Mouse (Mus musculus) heart, adult 18-20 months (tissue): ENCODE results near the gene Sumf1. TPM values are rescaled to one million over a fixed set of nuclear protein-coding genes. Genes with fewer than 3 reads are reported as not detected.

Source experiments
- DNase-seq, 2 experiments: peaks; one replicate each; pipeline ENCODE4 v3.0.0; 2021 to 2022; ENCODE audit warnings: mixed read lengths in 1 of 2
- long read RNA-seq, 2 experiments: library from polyadenylated mRNA; stranded (forward); transcript quantifications; one replicate each; pipeline ENCODE4 v2.0.0; 2021
- total RNA-seq, 2 experiments: library from RNA; stranded (reverse); gene quantifications; 2 replicates each; pipeline ENCODE4 v1.2.3; 2021

Gene Sumf1
- total RNA-seq, result 10 to 100 TPM; 13.6 to 14.5 TPM
- long read RNA-seq, experiment 1, transcript Sumf1-201 (9 exons, 2,593 nt), result major isoform, 15 of 39 reads
- long read RNA-seq, experiment 1, partial matches to known transcripts, result 2 of 39 reads
- long read RNA-seq, experiment 1, other reads (novel, unspliced or antisense), result 22 of 39 reads
- long read RNA-seq, experiment 2, partial matches to known transcripts, result 1 of 18 reads
- long read RNA-seq, experiment 2, other reads (novel, unspliced or antisense), result 13 of 18 reads

DNA sequence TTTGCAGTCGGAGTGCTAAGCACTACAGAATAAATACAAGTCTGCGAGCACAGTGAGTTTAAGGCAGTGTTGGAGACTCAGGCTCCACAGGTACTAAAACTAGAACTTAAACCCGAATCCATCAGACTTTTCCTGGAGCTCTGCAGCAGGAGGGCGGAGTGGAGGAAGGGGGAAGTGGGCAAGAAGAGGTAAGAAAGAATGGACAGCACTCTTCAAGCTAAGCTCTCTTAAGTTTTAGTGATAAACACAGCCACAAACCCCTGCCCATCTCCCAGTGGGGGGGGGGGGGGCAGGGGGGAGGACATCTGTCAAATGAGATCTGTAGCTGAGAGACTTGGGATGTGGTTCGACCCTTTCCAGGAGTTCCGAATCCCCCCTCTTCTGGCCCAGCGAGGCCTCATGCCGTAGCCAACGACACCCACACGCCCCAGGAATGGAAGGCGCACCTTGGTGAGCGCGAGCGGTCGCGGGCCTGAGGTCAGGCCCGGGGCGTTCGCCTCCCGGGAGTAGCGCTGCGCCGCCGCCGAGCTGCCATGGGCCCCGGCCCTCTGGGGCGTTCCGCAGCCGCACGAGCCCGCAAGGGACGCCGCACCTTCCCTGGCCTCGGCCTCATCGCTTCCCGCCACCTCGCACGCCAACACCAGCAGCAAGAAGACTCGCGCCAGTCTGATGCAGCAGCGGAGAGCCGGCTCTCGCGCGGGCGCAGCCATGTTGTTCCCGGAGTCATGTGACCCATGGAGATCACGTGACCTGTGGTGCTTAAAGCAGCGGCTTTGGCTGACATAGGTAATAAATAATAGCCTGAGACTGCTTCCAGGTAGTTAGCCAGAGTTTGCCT, at the start of gene Sumf1:
Gene Sumf1, minus strand, starts transcription at position 736 of the 838 bp plus-strand sequence.
- peak; percentile 92 to 95 for DNase-seq

DNA sequence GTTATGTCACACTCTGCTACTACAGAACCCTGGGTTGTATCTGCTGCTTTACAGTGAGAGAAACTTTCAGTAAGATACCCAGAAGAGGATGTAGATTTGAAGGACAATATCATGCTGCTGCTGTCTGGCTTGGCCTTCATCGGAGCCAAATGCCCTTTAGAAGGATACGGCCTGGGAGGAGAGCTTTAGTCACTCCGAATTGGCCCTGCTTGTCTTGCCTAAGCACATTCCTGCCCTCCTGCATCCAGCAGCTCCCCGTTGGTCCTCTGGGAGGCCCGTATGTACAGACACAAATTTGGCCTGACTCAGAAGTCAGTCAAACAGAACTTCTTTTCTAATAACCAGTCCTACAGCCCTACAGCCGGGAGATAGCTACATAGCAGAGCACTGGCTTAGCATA, 49.2 kb upstream of the Sumf1 start:
- DNase-seq, result no peak

DNA sequence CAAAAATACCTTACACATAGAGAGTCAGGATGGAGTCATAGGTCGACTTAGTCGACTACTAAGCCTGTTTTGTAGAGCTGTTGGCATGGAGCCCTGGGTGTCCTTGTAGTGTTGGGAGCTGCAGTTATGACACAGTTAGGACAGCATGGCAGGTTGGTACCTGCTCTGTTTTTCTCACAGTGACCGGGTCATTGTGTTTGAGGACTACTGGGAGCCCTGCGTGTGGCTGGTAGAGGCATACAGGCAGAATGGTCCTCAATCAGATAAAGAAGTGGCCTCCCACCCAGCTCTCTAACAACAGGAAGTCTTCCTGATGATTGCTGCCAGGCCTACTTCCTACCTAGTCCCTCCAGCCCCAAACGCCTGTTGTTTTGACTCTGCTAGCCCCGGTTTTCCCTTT, 47.7 kb upstream of the Sumf1 start:
- peak; percentile 67 to 69 for DNase-seq

DNA sequence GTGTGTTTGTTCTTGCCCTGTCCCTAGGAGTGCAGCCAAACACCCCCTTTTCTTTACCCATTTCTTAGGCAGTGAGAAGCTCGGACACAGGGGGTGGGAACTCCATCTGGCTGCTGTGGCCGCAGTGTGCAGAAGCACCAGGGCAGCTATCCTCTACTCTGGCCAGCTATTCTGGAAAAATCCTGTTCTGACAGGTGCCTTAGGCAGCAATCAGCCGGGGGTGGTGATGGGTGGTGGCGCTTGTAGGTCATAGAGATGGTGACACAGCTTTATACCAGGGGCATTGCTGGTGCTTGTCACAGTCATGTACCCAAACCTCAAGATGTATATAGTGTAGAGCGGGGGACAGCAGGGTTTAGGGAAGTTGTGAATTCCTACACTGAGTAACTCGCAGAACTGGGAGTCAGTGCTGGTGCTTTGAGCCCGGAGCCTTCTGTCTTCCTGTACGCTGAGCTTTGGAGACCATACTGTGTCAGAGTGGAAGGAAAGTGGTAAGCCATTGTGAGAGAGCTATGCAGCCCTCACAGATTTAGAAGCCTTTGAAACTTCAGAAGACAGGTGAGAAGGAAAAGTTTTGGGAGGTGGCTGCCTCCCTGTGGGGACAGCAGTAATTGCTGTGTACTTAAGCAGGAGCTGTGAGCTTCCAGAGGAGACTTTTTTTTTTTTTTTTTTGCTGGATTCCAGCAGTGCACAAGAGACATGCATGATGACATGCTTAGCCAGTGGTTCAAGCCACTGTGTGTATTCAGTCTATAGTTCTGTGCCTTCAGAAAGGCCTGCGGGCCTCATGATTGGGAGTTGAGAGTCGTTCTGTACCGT, 46.7 kb upstream of the Sumf1 start:
- DNase-seq, result no peak

DNA sequence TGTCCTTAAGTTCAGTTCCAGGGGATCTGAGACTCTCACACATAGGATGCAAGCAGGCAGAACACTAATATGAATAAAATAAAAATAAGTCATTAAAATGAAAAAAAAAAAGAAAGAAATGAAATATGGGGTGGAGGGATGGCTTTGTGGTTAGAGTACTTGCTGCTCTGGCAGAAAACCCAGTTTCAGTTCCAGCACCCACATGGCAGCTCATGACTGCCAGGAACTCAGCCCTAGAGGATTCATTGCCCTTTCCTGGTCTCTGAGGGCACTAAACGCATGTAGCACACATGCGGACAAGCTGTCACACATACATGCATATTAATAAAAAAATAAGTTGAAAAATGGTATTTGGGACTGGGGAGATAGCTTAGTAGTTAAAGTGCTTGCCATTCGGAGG, 45.2 kb upstream of the Sumf1 start:
- no peak for DNase-seq

DNA sequence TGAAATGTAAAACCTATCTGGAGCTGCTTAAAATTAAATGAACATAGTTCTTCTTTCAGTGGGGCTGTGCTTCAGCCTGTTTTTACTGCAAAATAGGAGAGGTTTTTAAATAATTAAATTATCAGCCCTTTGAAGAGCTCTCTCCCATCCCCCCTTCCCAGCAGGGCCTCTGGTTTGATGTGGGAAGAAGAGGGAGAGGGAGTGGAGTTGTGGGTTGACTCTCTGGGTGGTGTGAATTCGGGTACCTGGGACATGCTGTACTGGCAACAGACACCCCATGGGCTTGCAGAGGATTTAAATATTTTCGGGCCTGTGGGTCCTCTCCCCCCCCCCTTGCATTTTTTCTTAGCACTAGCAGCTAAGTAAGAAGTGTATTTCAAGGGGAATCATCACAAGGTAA, 43.2 kb upstream of the Sumf1 start:
- DNase-seq, result no peak

DNA sequence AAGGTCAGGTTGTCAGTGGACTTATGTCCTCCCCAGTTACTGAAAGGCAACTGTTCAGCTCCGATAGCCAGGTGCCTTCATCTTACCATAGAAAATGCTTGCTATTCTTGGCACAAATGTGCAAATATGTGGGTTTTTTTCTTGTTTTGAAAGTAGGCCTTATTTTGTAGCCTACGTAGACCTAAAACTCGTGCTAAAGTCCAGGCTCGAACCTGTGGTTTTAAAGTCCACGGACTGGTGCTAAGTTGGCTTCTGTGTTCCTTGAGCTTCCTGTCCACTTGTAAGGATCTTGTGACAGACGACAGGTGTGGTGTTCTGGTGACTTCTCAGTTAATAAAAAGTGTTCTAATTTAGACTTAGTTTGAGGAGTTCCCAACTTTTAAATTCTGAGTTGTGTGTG, 42.7 kb upstream of the Sumf1 start:
- no peak for DNase-seq

DNA sequence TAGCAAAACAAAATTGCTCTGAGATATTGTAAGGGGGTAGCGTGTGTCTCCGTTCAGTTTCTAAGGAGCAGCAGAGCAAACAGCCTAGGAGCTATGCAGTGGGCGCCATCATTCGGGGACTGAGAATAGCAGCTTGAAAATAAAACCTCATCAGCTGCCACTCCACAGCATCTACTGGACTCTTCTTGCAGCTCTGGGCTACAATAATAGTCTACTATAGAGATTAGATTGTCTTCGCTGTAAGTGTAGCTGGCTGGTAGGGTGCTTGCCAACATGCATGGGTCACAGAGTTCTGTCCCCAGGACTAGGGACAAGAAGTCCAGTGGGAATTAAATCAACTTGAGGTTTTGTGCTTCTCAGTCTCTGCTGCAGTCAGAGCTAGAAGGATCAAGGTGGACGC, 42.1 kb upstream of the Sumf1 start:
- DNase-seq, result no peak

DNA sequence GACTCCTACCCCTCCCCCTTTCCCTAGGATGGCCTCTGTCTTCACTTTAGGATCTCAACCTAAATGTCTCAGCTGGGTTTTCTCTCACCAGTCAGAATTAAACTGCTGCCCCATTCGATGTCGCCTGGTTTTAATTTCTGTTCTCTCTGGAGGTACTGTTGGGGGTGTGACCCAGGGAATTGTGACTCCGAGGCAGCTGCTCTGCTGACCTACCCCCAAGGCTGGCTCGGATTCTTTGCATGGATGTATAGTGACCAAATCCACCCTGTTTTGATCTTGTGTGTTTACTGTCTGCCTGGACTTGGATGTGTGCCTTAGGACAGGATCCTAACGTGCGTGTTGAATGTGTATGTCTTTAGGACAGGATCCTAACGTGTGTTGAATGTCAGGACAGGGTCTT, 40.8 kb upstream of the Sumf1 start:
- no peak for DNase-seq

DNA sequence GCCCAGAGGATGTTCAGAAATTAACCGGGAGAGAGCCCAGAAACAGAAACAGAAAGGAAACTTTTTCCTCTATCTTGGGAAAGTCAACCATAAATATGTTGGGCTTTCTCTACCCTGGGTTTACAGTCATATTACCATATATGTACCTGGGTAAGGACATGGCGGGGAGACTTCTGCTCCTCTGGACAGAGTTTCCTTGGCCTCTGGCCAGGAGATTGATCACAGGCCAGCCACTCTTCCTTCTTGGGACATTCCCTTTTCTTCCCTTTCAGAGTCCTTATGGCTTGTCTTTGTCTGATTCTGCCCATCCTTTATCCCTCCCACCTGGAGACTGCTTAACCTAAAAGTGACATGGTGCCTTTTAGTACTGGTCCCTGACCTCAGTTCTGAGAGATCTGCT, 39.6 kb upstream of the Sumf1 start:
- DNase-seq, result no peak

DNA sequence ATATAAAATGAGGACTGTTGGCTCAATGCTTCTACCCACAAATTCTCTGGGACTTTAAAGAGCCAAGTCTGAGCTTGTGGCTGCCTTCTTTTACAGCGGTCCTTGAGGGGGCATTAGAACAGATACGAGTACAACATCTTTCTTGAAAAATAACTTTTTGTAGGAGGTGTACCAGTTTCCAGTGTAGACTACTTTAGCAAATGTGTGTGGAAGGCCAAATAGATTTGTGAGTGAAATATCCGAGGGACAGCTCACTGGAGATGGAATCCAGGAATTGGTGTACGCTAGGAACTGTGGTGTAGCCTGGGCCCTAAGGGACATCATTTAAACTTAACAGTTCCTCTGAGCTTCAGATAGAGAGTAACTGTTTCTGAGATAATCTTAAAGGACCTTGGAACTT, 39.0 kb upstream of the Sumf1 start:
- DNase-seq, result no peak

DNA sequence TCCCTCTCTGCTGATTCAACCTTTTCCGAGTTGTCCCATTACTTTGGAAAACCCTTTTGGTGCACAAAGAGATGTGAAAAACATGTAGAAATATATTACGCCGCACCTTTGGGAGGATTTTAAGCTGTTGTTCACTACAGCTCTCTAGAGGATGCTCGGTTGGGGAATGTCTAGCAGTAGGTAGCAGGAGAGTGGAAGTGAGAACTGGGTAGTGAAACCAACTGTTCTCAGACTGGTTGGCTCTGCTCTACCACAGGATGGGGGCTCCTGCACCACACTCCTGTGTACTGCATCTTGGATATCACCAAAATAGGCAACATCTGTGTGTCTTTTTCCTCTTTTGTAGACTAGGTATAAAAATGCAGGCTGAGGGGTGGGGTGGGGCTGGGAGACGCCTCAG, 37.5 kb upstream of the Sumf1 start:
- DNase-seq, result peak in 1 of 2 experiments; percentile 4

DNA sequence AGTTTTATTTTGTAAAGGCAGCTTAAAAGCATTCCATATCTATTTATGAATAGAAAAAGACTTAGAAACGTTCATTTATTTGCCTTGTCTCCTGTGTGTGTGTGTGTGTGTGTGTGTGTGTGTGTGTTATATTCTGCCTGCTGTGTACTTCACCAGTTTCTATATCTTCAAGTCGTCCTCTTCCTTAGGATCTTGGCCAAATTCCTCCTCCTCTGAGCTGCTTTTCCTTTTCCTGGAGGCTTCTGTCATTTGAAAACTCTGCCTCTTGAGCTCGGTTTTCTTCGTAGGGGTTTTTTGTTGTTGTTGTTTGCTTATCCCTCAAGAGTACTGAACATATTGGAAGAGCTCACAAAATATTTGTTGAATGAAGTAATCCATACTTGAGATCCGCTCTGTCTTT, 37.1 kb upstream of the Sumf1 start:
- no peak for DNase-seq

DNA sequence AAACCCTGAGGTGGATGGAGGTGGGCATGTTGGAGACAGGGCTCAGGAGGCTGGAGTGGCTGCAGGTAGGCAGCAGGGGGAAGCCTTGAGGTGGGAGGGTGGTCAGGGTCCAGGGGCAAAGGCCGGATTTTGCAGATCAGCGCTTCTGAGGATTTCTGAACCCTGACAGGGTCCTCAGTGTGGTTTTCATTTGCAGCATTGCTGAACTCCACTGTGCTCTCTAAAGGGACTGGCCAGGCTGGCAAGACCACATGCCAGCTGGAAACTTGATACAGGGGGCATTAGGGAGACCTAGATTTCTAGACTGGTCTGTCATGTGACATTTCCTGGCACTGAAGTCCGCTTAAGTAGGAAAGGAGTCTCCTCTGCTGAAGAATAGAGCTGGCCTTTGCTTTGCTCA, 32.6 kb upstream of the Sumf1 start:
- no peak for DNase-seq

DNA sequence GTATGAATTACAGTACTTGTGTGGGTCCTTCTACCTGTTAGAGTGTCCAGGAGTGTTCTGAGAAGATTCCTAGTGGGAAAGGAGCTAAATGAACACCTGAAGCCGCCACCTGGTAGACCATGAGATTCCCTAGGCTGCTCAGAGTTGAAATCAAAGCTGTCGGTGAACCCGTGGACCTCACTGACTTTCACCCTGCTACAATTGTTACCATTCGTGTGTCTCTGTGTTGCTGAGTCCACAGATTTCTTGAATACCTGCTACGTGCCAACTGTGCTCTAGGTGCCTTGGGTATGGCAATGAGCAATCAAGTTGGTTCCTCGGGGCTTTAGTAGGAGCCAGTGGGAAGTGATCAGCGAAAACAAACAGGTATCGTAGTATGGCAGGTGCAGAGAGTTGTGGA, 31.4 kb upstream of the Sumf1 start:
- DNase-seq, result no peak

DNA sequence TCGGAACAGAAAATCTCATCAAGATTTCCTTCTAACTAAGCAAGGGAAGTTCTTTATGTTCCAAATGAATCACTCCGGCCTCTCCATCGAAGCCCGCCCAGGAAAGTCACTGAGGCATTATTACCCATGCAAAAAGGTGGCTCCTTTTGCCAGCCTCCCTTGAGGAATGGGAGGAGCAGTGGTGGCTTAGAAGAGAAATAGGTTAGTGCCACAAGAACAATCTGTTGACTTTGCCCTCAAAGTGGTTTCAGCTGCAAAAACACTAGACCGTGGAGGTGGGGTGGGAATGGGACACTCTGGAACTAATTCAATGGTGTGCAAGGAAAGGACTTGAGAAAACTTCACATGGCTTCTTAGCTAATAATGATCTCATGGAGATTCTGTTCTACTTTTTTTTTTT, 30.7 kb upstream of the Sumf1 start:
- no peak for DNase-seq

DNA sequence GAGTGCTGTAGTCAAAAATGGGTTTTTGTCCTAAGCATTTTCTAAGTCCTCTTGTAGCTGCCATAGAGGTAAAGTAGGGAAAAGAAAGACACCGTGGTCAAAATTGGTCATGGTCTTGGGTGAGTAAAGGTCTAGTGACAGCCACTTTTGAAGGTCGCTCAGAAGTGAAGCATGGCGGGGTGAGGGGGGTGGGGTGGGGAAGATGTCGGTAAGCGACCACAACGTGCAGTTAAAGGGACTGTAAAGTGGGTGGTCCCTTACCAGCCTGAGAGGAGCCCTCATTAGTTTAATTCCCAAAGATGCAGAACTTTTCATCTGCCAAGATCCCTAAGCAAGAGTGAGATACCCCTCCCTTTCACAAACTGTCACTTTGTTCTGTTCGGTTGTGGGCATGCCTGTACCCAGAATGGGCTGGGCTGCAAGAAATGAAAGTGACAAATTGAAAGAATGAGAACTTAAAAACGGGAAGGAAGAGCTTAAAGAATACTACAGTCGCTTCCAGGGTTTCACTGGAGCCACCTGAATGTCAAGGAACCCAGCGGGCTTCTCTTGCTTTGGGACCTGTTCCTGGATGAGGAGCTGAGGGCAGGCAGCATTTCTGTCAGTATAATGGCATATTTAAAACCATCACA, 29.0 kb upstream of the Sumf1 start:
- DNase-seq, result no peak

DNA sequence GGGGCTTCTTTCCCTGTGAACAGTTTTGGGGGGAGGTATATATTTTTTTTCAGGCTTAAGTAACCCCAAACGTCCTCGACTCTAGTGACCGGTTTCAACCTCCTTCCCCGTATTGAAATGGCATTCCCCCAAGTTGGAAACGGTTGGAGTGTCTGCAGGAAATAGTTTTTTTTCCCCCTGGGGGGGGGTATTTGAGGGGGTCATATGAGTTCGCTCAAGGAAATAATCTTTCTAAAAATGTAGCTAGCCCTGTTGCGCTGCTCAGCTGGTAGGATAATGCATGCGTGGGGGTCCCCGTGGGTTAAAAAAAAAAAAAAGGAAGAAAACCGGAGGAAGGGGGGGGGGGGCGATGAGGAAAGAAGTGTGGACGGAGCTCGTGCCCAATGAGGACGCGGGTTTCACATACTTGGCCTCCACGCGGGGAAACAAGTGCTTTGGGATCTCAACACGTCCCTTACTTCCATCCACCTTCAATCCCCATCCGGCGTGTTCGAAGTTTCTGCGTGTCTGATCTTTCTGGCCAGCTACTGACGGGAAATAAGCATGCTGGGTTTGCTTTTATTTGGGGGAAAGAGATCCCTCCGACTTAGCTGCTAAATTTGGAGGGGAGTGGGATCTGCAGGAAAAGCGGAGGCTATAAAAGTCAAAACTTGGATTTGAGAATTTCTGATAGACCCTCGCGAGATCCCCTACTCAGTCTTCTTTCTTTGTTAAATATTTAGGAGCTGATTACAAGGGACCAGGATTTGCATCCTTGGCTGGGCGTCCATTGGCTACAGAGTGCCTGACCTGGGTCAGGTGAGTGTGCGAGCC, 28.3 kb upstream of the Sumf1 start:
- DNase-seq, result peak; percentile 50 to 57

DNA sequence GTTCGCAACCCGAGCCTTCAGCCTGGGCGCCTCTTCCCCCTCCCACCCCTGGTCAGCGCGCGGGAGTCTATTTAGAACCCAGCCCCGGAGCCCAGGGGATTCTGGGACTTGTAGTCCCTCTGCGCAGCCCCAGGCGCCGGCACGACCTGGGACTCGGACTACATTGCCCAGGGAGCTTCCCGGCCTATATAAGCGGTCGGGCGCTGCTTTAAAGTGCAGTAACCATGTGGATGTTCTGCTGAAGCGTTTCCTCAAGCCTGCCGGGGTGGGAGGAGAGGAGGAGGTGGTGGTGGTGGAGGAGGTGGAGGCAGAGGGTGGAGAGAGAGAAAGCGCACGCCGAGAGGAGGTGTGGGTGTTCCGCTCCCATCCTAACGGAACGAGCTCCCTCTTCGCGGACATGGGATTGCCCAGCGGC, 27.5 kb upstream of the Sumf1 start, which contains the start of gene Itpr1:
Gene Itpr1, plus strand, starts transcription at position 216 of the 415 bp plus-strand sequence.
- DNase-seq, result peak; percentile 99

DNA sequence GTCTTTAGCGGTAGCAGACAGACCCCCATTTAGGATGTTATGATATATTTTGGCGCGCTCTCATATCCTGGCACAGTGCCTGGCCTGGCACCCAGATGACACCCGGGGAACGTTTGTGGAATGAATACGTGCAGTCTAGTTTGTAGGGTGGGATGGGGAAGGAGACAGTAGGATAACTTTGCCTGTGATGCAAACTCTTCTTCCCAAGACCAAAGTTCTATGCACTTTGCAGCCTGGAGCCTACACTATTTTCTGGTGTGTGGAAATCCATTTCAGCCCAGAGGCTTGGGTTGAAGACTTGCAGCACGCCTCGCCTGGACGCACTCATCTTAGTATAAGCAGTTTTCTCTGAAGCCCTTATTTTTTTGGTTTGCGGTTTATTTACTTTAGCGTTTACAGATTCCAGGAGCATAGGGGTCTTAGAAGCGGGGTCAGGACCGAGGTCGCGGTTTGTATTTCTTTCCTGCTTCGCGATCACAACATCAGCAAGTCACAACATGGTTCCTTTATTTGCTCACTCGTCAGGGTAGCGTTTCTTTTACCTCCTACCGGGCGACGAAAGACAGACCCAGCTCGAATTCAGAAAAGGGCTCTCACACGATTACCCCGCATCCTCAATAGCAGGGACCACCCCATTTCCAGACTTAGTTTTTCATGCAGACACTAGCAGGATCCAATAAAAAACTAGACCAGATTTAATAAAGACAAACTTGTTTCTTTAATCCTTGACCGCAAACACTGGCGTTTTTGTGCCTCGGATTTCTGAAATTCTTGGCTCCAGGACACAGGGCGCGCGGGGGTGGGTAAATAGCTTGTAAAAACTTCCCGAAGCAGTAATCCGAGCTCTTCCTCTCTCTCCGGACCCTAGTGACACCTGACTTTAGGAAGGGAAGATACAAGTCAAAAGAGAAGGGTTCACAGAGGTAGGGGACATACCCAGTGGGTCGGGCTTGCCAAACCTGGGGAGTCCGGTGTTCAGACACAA, 26.8 kb upstream of the Sumf1 start:
- peak in 1 of 2 experiments; percentile 37 for DNase-seq
